Mouse (Mus musculus): ENCODE results near the gene Sec24a. TPM values are rescaled to one million over a fixed set of nuclear protein-coding genes. Genes with fewer than 3 reads are reported as not detected.

Sec24a gene
- polyA plus RNA-seq, 1 experiment from 2014 or later = 9.9 TPM

GRCm38 (mm10) chr11:51652889-51653418 lies 110.5 kb downstream of the Sec24a start:
- H3K9ac ChIP-seq = no peak overlapping the region
- H3K36me3 ChIP-seq = no peaks in the 10 kb centered on the region
- ATAC-seq = no peak
- 71% methylated on average over 4 of the region's 4 CpGs for WGBS (ENCODE audit: insufficient replicate concordance)
- H3K27ac ChIP-seq = no peak overlapping the region
- peaks cover 28% of the 10 kb centered on the region for H3K4me1 ChIP-seq
- peaks cover 61% of the 10 kb centered on the region for H3K27me3 ChIP-seq (replicated peaks)
- H3K9me3 ChIP-seq (replicated peaks) = no peaks in the 10 kb centered on the region
- no peak overlapping the region for H3K4me3 ChIP-seq
- H3K4me2 ChIP-seq = no peak overlapping the region

- Histone ChIP-seq H3K27me3 (replicated peaks) (peaks cover 73% of the 10 kb centered on the region), H3K9me3 (replicated peaks) (no peaks in the 10 kb centered on the region), H3K4me3 (peak within 1 kb of the TSS; percentile 63), H3K27ac (no peak within 1 kb of the TSS), H3K4me1 (peaks cover 41% of the 10 kb centered on the region), H3K36me3 (no peaks in the 10 kb centered on the region), H3K4me2 (peak within 1 kb of the TSS; percentile 89), H3K9ac (peak within 1 kb of the TSS; percentile 54)
- whole genome bisulfite sequencing (ENCODE audit: insufficient replicate concordance) = under 1% methylated on average over 67 of the region's 70 CpGs
- ATAC-seq = peak; percentile 58
Observed at GRCm38 (mm10) chr11:51650691-51651515, 112.5 kb downstream of the Sec24a start, which contains the start of the genes N4bp3 and D930048N14Rik. Gene N4bp3, minus strand, starts transcription at chr11:51650842. Gene D930048N14Rik, plus strand, starts transcription at chr11:51650954.

GRCm38 (mm10) chr11:51650261-51650660 lies 113.2 kb downstream of the Sec24a start:
- peak overlapping the region; percentile 54 for H3K9ac ChIP-seq
- no peaks in the 10 kb centered on the region for H3K9me3 ChIP-seq (replicated peaks)
- H3K27me3 ChIP-seq (replicated peaks) = peaks cover 73% of the 10 kb centered on the region
- no peaks in the 10 kb centered on the region for H3K36me3 ChIP-seq
- no peak for ATAC-seq
- H3K4me3 ChIP-seq = peak overlapping the region; percentile 63
- WGBS (ENCODE audit: insufficient replicate concordance) = 1% methylated on average over 30 of the region's 30 CpGs
- H3K4me2 ChIP-seq = peak overlapping the region; percentile 89
- H3K27ac ChIP-seq = no peak overlapping the region
- H3K4me1 ChIP-seq = peaks cover 41% of the 10 kb centered on the region

DNA sequence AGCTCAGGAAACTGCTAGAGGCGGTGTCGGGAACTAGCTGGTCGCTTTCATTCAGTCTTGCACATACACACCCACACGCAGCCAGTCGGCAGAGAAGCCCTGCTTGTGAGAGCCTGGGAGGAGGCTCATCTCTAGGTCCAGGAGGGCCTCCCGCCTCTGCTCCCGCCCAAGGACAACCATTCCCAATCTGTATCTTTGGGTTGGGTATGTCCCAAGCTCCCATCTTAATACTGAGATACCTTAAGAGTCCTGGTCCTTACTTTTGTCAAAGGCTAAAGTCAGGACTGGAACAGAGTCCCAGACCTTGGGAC lies 113.6 kb downstream of the Sec24a start:
- Histone ChIP-seq H3K27ac (no peak overlapping the region), H3K36me3 (no peaks in the 10 kb centered on the region), H3K4me2 (peak overlapping the region; percentile 89), H3K4me3 (peak overlapping the region; percentile 63), H3K27me3 (replicated peaks) (peaks cover 73% of the 10 kb centered on the region), H3K9me3 (replicated peaks) (no peaks in the 10 kb centered on the region), H3K4me1 (peaks cover 41% of the 10 kb centered on the region), H3K9ac (peak overlapping the region; percentile 54)
- ATAC-seq = no peak
- 2% methylated on average over 7 of the region's 7 CpGs for WGBS (ENCODE audit: insufficient replicate concordance)

DNA sequence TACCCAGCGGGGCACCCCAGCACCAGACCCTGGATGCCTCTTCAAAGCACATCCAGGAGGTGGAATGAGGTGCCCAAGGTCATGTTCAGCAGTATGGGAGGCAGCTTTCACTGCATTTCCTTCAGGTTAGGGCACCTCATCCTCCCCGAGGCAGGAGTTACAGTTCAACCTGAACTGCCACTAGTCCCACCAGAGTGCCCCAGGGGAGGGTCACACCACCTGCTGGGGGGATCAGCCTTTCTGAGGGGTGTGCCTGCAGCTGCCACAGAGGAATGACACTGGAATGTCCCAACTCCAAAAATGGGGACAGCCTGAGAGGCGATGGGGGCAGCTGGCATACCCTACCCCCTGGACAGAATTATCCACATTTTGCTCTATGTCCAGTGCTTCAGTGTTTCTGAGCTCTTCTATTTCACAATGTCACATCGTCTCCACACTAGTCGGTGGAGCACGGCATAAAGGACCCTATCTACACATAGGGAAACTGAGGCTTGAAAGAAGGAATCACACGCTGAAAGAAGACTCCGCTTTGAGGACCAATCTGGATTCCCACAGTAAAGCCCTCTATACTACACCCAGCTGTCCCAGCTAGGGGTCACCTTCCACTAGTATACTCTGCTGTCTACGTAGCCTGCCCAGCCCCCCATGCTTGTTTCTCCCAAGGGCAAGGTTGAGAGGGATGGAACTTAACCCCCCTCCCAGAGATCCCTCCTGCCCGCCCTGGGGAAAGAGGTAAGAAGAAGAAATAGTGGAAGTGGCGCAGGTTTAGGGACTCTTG lies 114.1 kb downstream of the Sec24a start:
- Histone ChIP-seq H3K9ac (peak overlapping the region; percentile 54), H3K4me1 (peaks cover 41% of the 10 kb centered on the region)

DNA sequence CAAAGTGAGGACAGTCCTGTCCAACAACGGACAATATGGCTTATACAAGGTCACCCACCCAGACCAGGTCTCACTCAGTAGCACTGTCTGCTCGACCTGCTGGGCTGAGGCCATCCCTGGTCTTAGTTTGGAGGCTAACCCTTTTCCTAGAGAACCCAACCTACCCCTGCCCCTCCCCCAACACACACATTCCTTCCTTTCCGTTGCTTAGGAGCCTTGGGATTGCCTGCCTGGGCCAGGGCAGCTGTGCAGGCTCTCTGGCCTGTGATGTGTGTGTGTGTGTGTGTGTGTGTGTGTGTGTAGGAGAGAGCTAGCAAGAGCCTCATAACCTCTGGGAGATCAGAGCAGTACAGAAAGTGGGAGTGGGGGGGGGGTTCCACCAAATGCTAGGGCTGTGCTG lies 114.9 kb downstream of the Sec24a start:
- Histone ChIP-seq H3K27me3 (replicated peaks) (peaks cover 75% of the 10 kb centered on the region), H3K4me3 (no peak overlapping the region), H3K9me3 (replicated peaks) (no peaks in the 10 kb centered on the region), H3K9ac (0 out of 2 replicates have a peak overlapping the region, but pooled peaks have one; percentile 4), H3K4me2 (peak overlapping the region; percentile 89), H3K27ac (no peak overlapping the region), H3K4me1 (peaks cover 46% of the 10 kb centered on the region), H3K36me3 (no peaks in the 10 kb centered on the region; the same call in 1 of the 2 replicates)
- WGBS (ENCODE audit: insufficient replicate concordance) = 36% methylated on average over 3 of the region's 3 CpGs
- ATAC-seq = no peak

More for the DNA sequence above, 114.1 kb downstream of the Sec24a start:
- Histone ChIP-seq H3K27ac (no peak overlapping the region), H3K4me2 (peak overlapping the region; percentile 89), H3K27me3 (replicated peaks) (peaks cover 73% of the 10 kb centered on the region), H3K36me3 (no peaks in the 10 kb centered on the region), H3K9me3 (replicated peaks) (no peaks in the 10 kb centered on the region), H3K4me3 (peak overlapping the region; percentile 63)
- 32% methylated on average over 11 of the region's 11 CpGs for WGBS (ENCODE audit: insufficient replicate concordance)
- ATAC-seq = no peak

- Histone ChIP-seq H3K4me1 (peaks cover 52% of the 10 kb centered on the region), H3K4me3 (no peak overlapping the region), H3K9me3 (replicated peaks) (no peaks in the 10 kb centered on the region), H3K27me3 (replicated peaks) (peaks cover 68% of the 10 kb centered on the region), H3K4me2 (no peak overlapping the region), H3K9ac (no peak overlapping the region), H3K27ac (0 out of 2 replicates have a peak overlapping the region, but pooled peaks have one; percentile 1), H3K36me3 (peaks cover 2% of the 10 kb centered on the region; the same call in 1 of the 2 replicates)
- 38% methylated on average over 15 of the region's 15 CpGs for WGBS (ENCODE audit: insufficient replicate concordance)
- no peak for ATAC-seq
Observed at GRCm38 (mm10) chr11:51646751-51647667, 116.4 kb downstream of the Sec24a start.

GRCm38 (mm10) chr11:51646245-51646644 lies 117.2 kb downstream of the Sec24a start:
- H3K4me1 ChIP-seq = peaks cover 52% of the 10 kb centered on the region
- H3K4me3 ChIP-seq = no peak overlapping the region
- no peak overlapping the region for H3K4me2 ChIP-seq
- H3K27me3 ChIP-seq (replicated peaks) = peaks cover 60% of the 10 kb centered on the region
- no peaks in the 10 kb centered on the region for H3K9me3 ChIP-seq (replicated peaks)
- H3K36me3 ChIP-seq = peaks cover 2% of the 10 kb centered on the region; the same call in 1 of the 2 replicates
- ATAC-seq = no peak
- H3K27ac ChIP-seq = no peak overlapping the region
- no peak overlapping the region for H3K9ac ChIP-seq
- WGBS (ENCODE audit: insufficient replicate concordance) = 62% methylated on average over 7 of the region's 7 CpGs

DNA sequence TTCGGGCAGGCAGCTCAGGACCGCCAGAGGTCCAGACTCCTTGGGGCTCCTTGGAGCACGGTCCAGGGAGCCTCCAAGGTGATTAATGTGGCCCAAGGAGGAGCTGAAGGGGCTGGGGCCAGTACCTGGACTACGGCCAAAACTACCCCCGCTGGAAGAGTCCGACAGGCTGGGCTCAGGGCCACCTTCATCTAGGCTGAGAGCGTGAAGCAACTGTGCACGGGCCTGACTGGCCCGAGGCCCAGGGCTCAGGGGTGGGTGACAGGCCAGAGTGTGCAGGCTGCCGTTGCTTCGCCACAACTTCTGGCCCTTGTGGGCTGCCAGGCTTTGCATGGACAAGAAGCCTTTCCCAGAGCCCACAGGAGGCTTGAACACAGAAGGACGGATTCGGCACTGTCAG lies 118.1 kb downstream of the Sec24a start:
- Histone ChIP-seq H3K27me3 (replicated peaks) (peaks cover 51% of the 10 kb centered on the region), H3K4me1 (peaks cover 43% of the 10 kb centered on the region), H3K9me3 (replicated peaks) (no peaks in the 10 kb centered on the region), H3K27ac (no peak overlapping the region), H3K4me3 (no peak overlapping the region), H3K36me3 (peaks cover 2% of the 10 kb centered on the region; the same call in 1 of the 2 replicates), H3K4me2 (no peak overlapping the region), H3K9ac (no peak overlapping the region)
- no peak for ATAC-seq
- 83% methylated on average over 13 of the region's 13 CpGs for WGBS (ENCODE audit: insufficient replicate concordance)

GRCm38 (mm10) chr11:51644217-51644616 lies 119.2 kb downstream of the Sec24a start:
- Histone ChIP-seq H3K27me3 (replicated peaks) (peaks cover 40% of the 10 kb centered on the region), H3K27ac (no peak overlapping the region), H3K9ac (no peak overlapping the region), H3K36me3 (peaks cover 2% of the 10 kb centered on the region; the same call in 1 of the 2 replicates), H3K4me1 (peaks cover 32% of the 10 kb centered on the region), H3K4me2 (no peak overlapping the region), H3K9me3 (replicated peaks) (no peaks in the 10 kb centered on the region), H3K4me3 (no peak overlapping the region)
- ATAC-seq = no peak
- WGBS (ENCODE audit: insufficient replicate concordance) = 40% methylated on average over 16 of the region's 16 CpGs

GRCm38 (mm10) chr11:51643761-51644160 lies 119.7 kb downstream of the Sec24a start:
- Histone ChIP-seq H3K36me3 (peaks cover 2% of the 10 kb centered on the region; the same call in 1 of the 2 replicates), H3K9ac (no peak overlapping the region)

More at GRCm38 (mm10) chr11:51643761-51644160, 119.7 kb downstream of the Sec24a start:
- Histone ChIP-seq H3K27ac (no peak overlapping the region), H3K4me2 (no peak overlapping the region; the same call in 1 of the 2 replicates), H3K4me3 (no peak overlapping the region), H3K27me3 (replicated peaks) (peaks cover 36% of the 10 kb centered on the region), H3K9me3 (replicated peaks) (no peaks in the 10 kb centered on the region), H3K4me1 (peaks cover 28% of the 10 kb centered on the region)
- ATAC-seq = no peak
- WGBS (ENCODE audit: insufficient replicate concordance) = 53% methylated on average over 15 of the region's 15 CpGs

Measured in liver, embryonic 12.5 days (tissue).